Mouse (Mus musculus): ENCODE results near the gene Mapk9.

The Mapk9 gene

GRCm38 (mm10) chr11:49900043-49900442, 53.5 kb downstream of the Mapk9 start:
- no peak for DNase-seq

DNA sequence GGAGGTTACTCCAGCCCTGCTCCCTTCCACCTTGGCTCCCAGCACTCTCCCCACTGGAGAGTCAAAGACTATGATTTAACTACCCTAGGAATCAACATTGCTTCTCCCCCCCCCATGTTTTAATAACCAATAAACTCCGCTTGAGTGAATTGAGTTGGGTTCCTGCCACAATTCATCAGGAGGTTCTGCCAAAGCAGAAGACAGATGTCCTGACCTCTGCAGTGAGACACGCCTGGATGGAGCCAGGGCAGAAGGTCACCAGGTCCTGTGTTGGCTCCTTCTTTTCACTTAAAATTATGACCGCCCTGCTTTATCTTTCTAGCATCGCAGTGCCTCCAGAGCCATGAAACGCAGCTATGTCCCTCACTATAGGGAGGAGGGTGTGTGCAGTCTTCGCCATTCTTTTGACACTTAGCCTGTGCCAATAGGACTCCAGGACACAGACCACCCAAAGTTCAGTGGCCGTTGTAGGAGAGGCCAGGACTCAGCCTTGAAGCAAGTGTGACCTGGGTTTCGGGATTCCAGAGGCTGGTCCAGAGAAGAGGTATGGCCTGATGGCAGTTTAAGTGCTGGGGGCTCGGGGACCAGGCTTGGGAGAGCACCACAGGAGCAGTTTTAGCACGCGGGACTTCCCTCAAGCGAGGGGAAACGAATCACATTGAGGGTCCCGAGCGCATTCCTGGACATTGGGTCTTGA, 54.6 kb downstream of the Mapk9 start:
- peak; percentile 24 for DNase-seq

GRCm38 (mm10) chr11:49901659-49902458, 55.3 kb downstream of the Mapk9 start, which contains the start of gene Rasgef1c:
Rasgef1c (plus strand) TSS chr11:49901835.
- peak; percentile 81 for DNase-seq

GRCm38 (mm10) chr11:49903333-49903732, 56.8 kb downstream of the Mapk9 start:
- peak; percentile 59 for DNase-seq

GRCm38 (mm10) chr11:49918521-49919180, 72.1 kb downstream of the Mapk9 start:
- no peak for DNase-seq

DNA sequence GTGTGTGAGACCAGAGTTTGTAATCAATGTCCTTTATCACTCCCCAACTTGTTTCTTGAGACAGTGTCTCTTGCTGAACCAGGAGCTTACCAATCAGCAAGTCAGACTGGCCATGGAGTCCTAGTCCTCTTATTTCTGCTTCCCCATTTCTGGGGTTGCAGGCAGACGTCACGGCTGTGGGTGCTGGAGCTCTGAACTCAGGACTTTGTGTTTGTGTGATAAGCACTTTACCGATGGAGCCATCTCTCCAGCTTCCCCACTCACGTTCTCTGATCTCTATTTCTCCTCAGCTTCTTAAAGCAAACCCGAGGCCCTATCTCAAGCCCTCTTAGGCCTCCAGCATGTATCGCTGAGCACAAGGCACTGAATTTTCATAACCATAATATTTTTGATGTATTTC, 72.8 kb downstream of the Mapk9 start:
- no peak for DNase-seq

GRCm38 (mm10) chr11:49923539-49923938, 77.0 kb downstream of the Mapk9 start:
- DNase-seq = no peak

GRCm38 (mm10) chr11:49926183-49926582, 79.6 kb downstream of the Mapk9 start:
- DNase-seq = no peak

GRCm38 (mm10) chr11:49927169-49927568, 80.6 kb downstream of the Mapk9 start:
- DNase-seq = no peak

- DNase-seq = no peak
These were observed 81.1 kb downstream of the Mapk9 start for GRCm38 (mm10) chr11:49927670-49928069.

DNA sequence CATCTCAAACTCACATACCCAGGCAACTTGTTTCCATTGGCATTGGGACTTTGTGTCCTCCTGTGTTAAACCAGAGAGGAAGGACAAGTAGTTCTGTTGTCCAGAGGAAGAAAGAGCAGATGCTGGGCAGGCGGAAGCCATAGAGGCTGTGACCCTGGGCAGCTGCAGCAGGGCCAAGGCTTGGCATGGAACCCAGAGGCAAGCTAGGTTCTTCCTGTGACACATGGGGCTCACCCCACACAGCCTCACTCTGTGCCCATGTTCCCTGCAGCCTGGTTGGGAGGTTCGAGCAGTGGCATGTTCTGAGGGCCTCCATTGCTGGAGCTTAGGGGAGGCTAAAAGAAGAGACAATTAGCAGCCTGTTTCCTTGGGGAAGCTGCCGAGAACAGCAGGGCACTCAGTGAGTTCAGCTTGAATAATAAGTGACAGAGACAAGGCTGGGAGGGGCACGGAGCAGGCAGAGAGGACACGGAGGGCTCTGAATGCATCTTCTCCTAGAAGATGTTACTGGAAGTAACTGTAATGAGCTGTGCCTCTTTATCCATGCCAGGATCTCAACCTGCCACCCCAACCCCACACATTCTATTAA, 84.6 kb downstream of the Mapk9 start:
- DNase-seq = no peak

- no peak for DNase-seq
These were observed 85.3 kb downstream of the Mapk9 start for GRCm38 (mm10) chr11:49931853-49932252.

GRCm38 (mm10) chr11:49933811-49934210, 87.3 kb downstream of the Mapk9 start:
- no peak for DNase-seq

- DNase-seq = no peak
These were observed 87.8 kb downstream of the Mapk9 start for GRCm38 (mm10) chr11:49934322-49934721.

All from cerebellum, adult 11-12 months (tissue).